Mouse (Mus musculus): ENCODE results near the gene Stk24. TPM values are rescaled to one million over a fixed set of nuclear protein-coding genes. Genes with fewer than 3 reads are reported as not detected.

Gene Stk24
- polyA plus RNA-seq, 3 experiments from 2014 or later, result 54.0 to 65.8 (median 54.6) TPM

- peak; percentile 67 for ATAC-seq
These were observed 1.3 kb downstream of the Stk24 start for GRCm38 (mm10) chr14:121378243-121379115.

- ATAC-seq, result no peak
These were observed 3.2 kb downstream of the Stk24 start for GRCm38 (mm10) chr14:121376566-121376965.

GRCm38 (mm10) chr14:121373901-121374300 is 5.9 kb downstream of the Stk24 start:
- ATAC-seq, result no peak

- peak; percentile 46 for ATAC-seq
These were observed 6.8 kb downstream of the Stk24 start for GRCm38 (mm10) chr14:121373020-121373419.

- ATAC-seq, result peak; percentile 36
These were observed 7.6 kb downstream of the Stk24 start for GRCm38 (mm10) chr14:121371911-121372820.

- ATAC-seq, result no peak
These were observed 10.4 kb downstream of the Stk24 start for GRCm38 (mm10) chr14:121369385-121369784.

GRCm38 (mm10) chr14:121368108-121368705 is 11.6 kb downstream of the Stk24 start:
- no peak for ATAC-seq

- peak; percentile 75 for ATAC-seq
These were observed 13.7 kb downstream of the Stk24 start for GRCm38 (mm10) chr14:121365991-121366728.

GRCm38 (mm10) chr14:121365390-121365789 is 14.4 kb downstream of the Stk24 start:
- no peak for ATAC-seq

- no peak for ATAC-seq
These were observed 15.5 kb downstream of the Stk24 start for GRCm38 (mm10) chr14:121364282-121364681.

- peak; percentile 9 for ATAC-seq
These were observed 18.3 kb downstream of the Stk24 start for GRCm38 (mm10) chr14:121361319-121362114.

GRCm38 (mm10) chr14:121359850-121360249 is 20.0 kb downstream of the Stk24 start:
- no peak for ATAC-seq

GRCm38 (mm10) chr14:121359015-121359414 is 20.8 kb downstream of the Stk24 start:
- ATAC-seq, result no peak

- ATAC-seq, result no peak
These were observed 21.5 kb downstream of the Stk24 start for GRCm38 (mm10) chr14:121358327-121358726.

GRCm38 (mm10) chr14:121356336-121356862 is 23.4 kb downstream of the Stk24 start:
- peak; percentile 6 for ATAC-seq

- ATAC-seq, result no peak
These were observed 24.1 kb downstream of the Stk24 start for GRCm38 (mm10) chr14:121355732-121356131.

GRCm38 (mm10) chr14:121353648-121354377 is 26.0 kb downstream of the Stk24 start:
- ATAC-seq, result peak; percentile 49

- ATAC-seq, result no peak
These were observed 27.1 kb downstream of the Stk24 start for GRCm38 (mm10) chr14:121352744-121353143.

GRCm38 (mm10) chr14:121351737-121352136 is 28.1 kb downstream of the Stk24 start:
- no peak for ATAC-seq

GRCm38 (mm10) chr14:121350011-121350410 is 29.8 kb downstream of the Stk24 start:
- no peak for ATAC-seq
